Mouse (Mus musculus) ES-E14 (cell line): ENCODE measurements around the gene U2surp. TPM values are rescaled to one million over a fixed set of nuclear protein-coding genes. Genes with fewer than 3 reads are reported as not detected.

Experiments used
- DNase-seq: peaks from one replicate; pipeline ENCODE4 v3.0.0-alpha.2; 2013; ENCODE audit warnings: low read depth, low spot score
- H3K27ac ChIP-seq: 2 replicates; pipeline ENCODE4 v1.5.1; 2012; ENCODE audit warnings: low read depth, mild to moderate bottlenecking, low read length, moderate library complexity, mixed read lengths; ENCODE audit not compliant: poor library complexity, insufficient read depth, severe bottlenecking
- H3K36me3 ChIP-seq: 2 replicates; pipeline ENCODE4 v1.6.1; 2012; ENCODE audit warnings: mild to moderate bottlenecking, low read length, moderate library complexity, mixed read lengths; ENCODE audit not compliant: control insufficient read depth, poor library complexity, insufficient read depth, severe bottlenecking
- H3K4me1 ChIP-seq, 2 experiments: fragments of 150-350 bp in 1 of 2; sonication (generic) in 1 of 2; 2 replicates each; pipeline ENCODE4 v1.6.1; 2012; ENCODE audit warnings: low read length in 2 of 2, mild to moderate bottlenecking in 1 of 2, mixed read lengths in 1 of 2; ENCODE audit not compliant: control insufficient read depth in 2 of 2, insufficient read depth in 2 of 2, poor library complexity in 1 of 2
- H3K4me3 ChIP-seq, 2 experiments: fragments of 150-350 bp in 1 of 2; sonication (generic) in 1 of 2; 2 replicates each; pipeline ENCODE4 v1.5.1; 2012; ENCODE audit warnings: low read length in 2 of 2, low read depth in 1 of 2, mild to moderate bottlenecking in 1 of 2, mixed read lengths in 1 of 2; ENCODE audit not compliant: insufficient read depth in 1 of 2, poor library complexity in 1 of 2, severe bottlenecking in 1 of 2
- H3K9ac ChIP-seq: 2 replicates; pipeline ENCODE4 v1.6.1; 2012; ENCODE audit warnings: low read depth, mild to moderate bottlenecking, low read length, mixed read lengths; ENCODE audit not compliant: poor library complexity, insufficient read depth, severe bottlenecking
- H3K9me3 ChIP-seq: fragments of 150-350 bp; sonication (generic); 2 replicates; pipeline ENCODE4 v1.6.1; 2012; ENCODE audit warnings: low read depth, mild to moderate bottlenecking, low read length; ENCODE audit not compliant: control insufficient read depth, insufficient read depth
- CHD2 ChIP-seq: IDR thresholded peaks from 2 replicates; pipeline ENCODE4 v1.6.1; 2014; ENCODE audit warnings: mild to moderate bottlenecking, low read depth, low read length, inconsistent platforms
- HCFC1 ChIP-seq: IDR thresholded peaks from 2 replicates; pipeline ENCODE4 v1.6.1; 2012; ENCODE audit warnings: low read length, inconsistent platforms, borderline replicate concordance; ENCODE audit not compliant: insufficient read depth
- MAFK ChIP-seq: IDR thresholded peaks from 2 replicates; pipeline ENCODE4 v1.6.1; 2014; ENCODE audit warnings: mild to moderate bottlenecking, low read depth, low read length, inconsistent platforms; ENCODE audit not compliant: insufficient read depth
- ZC3H11A ChIP-seq: IDR thresholded peaks from 2 replicates; pipeline ENCODE4 v1.6.1; 2012; ENCODE audit warnings: low read depth, mild to moderate bottlenecking, inconsistent platforms, low read length, borderline replicate concordance
- ZNF384 ChIP-seq: IDR thresholded peaks from 2 replicates; pipeline ENCODE4 v1.6.1; 2012; ENCODE audit warnings: low read depth, low read length, inconsistent platforms
- in situ Hi-C, 2 experiments: fragments of 600-800 bp; cut with MboI; formaldehyde crosslinking; loops; one replicate each; pipeline ENCODE4 v1.15.1; 2025; ENCODE audit warnings: low sequenced_read_pairs in 2 of 2, inconsistent platforms in 1 of 2; ENCODE audit not compliant: unreplicated experiment in 2 of 2
- total RNA-seq: library from RNA; depleted of rRNA; stranded (reverse); fragments of 300-350 nt; gene quantifications from 2 replicates; pipeline ENCODE4 v1.2.3, GENCODE M21; 2012

The U2surp gene
- total RNA-seq, 1 experiment: 95.3 TPM

- H3K27ac ChIP-seq: no peak overlapping the region
- peaks cover 0 to 5% of the 10 kb centered on the region in 2 experiments; a peak in 1 of 4 replicates for H3K4me1 ChIP-seq
- no peaks in the 10 kb centered on the region for H3K36me3 ChIP-seq
- no peak overlapping the region for H3K4me3 ChIP-seq
- in situ Hi-C loops: no loop called here
- no peak for DNase-seq
- no peak overlapping the region for H3K9ac ChIP-seq
- H3K9me3 ChIP-seq: no peaks in the 10 kb centered on the region
- TF ChIP-seq ZNF384 (no peak), HCFC1 (no peak)
Measured at GRCm38 (mm10) chr9:95557722-95558121, 45.9 kb upstream of the U2surp start.

DNA sequence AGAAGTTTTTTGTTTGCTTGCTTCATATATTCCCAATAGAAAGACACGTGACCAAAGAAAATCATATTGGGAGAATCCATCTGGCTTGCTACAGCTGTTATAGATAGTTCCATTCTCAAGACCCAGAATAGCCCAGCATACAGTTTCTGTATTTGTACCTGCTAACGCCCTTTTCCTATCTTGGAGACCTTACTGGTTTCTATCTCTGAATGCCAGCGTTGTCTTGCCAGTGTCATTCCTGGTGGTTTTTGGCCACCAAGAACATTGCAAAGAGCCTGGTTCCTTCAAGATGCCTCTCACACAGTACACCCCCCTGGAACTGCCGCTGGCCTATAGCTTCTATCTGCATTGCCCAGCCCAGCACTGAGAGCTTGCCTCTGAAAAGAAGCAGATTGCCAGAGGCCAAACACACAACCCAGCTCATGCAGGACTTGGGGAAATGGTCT, 44.3 kb upstream of the U2surp start:
- in situ Hi-C loops: no loop called here
- no peak overlapping the region for H3K9ac ChIP-seq
- DNase-seq: no peak
- no peaks in the 10 kb centered on the region for H3K36me3 ChIP-seq
- peaks cover 0 to 5% of the 10 kb centered on the region in 2 experiments; a peak in 1 of 4 replicates for H3K4me1 ChIP-seq
- H3K9me3 ChIP-seq: no peaks in the 10 kb centered on the region
- TF ChIP-seq CHD2 (no peak), HCFC1 (no peak)
- H3K27ac ChIP-seq: no peak overlapping the region
- H3K4me3 ChIP-seq: no peak overlapping the region

GRCm38 (mm10) chr9:95555233-95555740, 43.5 kb upstream of the U2surp start:
- H3K4me3 ChIP-seq: no peak overlapping the region
- no peak overlapping the region for H3K9ac ChIP-seq
- DNase-seq: no peak
- no peak overlapping the region for H3K27ac ChIP-seq
- no peak for TF ChIP-seq HCFC1
- no peak for TF ChIP-seq MAFK
- TF ChIP-seq ZC3H11A: no peak
- no peak for TF ChIP-seq ZNF384
- TF ChIP-seq CHD2: no peak
- no peaks in the 10 kb centered on the region for H3K9me3 ChIP-seq
- H3K36me3 ChIP-seq: no peaks in the 10 kb centered on the region
- H3K4me1 ChIP-seq: peaks cover 0 to 2% of the 10 kb centered on the region in 2 experiments; a peak in 1 of 4 replicates
- in situ Hi-C loops: no loop called here

DNA sequence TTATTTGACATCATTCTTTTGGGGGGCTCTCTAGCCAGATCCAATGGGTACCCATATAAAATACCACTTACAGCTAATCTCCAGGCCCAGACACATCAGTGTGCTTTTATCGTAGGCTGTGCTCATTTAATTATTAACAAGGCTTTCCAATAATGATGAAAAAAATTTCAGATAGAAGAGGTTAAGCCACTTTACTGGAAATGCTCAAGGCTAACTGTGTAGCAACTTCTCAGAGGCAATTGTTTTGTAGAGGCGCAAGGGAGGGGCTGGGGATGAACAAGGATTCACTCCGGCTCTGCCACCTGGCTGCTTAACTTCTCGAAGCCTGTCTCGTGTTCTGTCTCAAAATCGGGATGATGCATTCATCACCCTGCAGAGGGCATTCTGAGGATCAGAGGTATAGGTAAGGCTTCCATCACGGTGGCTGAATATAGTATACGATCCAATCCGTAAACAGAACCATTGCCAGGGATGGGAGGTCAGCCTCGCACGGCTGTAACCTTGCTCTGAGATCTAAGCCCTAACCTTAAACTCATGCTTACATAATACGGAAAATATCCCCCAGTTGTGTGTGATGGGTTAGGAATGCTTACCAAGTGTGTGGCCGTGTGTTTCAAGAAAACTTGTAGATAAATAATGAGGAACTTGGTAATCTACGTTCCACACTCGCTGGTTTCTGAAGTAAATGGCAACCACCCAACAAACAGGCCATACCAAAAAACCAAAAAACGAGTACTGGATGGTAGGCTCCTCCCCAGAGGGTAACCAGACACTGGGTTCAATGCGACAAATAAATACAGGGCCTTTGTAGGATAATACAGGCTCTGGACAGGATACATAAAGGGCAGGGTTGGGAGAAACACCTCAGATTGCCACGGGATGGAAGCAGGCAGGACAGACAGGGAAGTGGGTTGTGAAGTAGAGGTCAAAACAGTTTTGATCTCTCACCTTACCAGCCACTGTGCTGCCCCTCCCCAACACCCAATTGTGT, 42.7 kb upstream of the U2surp start:
- Histone ChIP-seq H3K4me3 (no peak overlapping the region), H3K27ac (no peak overlapping the region), H3K4me1 (no peaks in the 10 kb centered on the region; a peak in 1 of 4 replicates), H3K9me3 (no peaks in the 10 kb centered on the region), H3K9ac (no peak overlapping the region), H3K36me3 (no peaks in the 10 kb centered on the region)
- TF ChIP-seq ZNF384 (no peak), ZC3H11A (no peak), MAFK (no peak), CHD2 (no peak), HCFC1 (no peak)
- no peak for DNase-seq
- in situ Hi-C loops: no loop called here
